Mouse (Mus musculus): Measurements from ENCODE around the gene Ghsr. TPM values are rescaled to one million over a fixed set of nuclear protein-coding genes. Genes with fewer than 3 reads are reported as not detected.
"Not testable (repeated sequence)": the region's sequence is repeated elsewhere in the genome, so short reads cannot be mapped to it uniquely, and the experiment has no call there.

Gene Ghsr
- polyA plus RNA-seq, 1 experiment: not detected

GRCm38 (mm10) chr3:27351105-27351504 lies 20.0 kb upstream of the Ghsr start:
- no peak for TF ChIP-seq CTCF (IDR thresholded peaks at IDR 0.05; ENCODE audit: low read depth, low read length)
- TF ChIP-seq POLR2A (IDR thresholded peaks at IDR 0.05; ENCODE audit: borderline replicate concordance, low read depth, low read length): no peak
- Histone ChIP-seq H3K4me1 (ENCODE audit: control insufficient read depth, insufficient read depth, low read length) (no peaks in the 10 kb centered on the region), H3K4me3 (ENCODE audit: insufficient read depth, low read length) (no peak overlapping the region), H3K27ac (ENCODE audit: insufficient read depth, low read depth, low read length) (no peak overlapping the region)

DNA sequence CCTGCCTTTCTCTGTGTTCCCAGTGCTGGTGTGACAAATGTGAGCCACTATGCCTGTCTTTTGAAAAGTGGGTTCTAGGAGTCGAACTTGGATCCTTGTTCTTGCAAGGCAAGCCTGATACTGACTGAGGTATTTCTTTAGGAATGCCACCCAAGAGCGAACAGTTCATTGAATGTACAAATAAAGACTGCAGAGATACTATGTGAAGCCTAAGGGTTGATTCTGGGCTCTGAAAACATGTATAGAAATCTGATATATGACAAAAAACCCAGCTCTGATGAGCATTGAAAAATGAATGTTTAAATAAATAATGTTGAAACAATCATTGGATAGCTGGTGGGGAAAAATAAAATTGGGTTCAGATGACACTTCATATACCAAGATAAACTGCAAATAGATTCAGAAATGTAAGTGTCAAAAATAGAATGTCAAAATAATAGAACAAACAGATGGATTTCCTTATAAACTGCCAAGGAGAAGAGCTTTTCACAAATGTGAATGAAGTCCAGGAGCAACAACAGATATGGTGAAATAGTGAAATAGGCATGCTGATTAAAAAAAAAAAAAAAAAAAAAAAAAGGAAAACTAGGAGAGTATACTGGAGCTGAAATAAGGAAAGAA lies 11.9 kb upstream of the Ghsr start:
- TF ChIP-seq POLR2A (IDR thresholded peaks at IDR 0.05; ENCODE audit: borderline replicate concordance, low read depth, low read length): no peak
- TF ChIP-seq CTCF (IDR thresholded peaks at IDR 0.05; ENCODE audit: low read depth, low read length): no peak
- Histone ChIP-seq H3K4me1 (ENCODE audit: control insufficient read depth, insufficient read depth, low read length) (no peaks in the 10 kb centered on the region), H3K27ac (ENCODE audit: insufficient read depth, low read depth, low read length) (no peak overlapping the region), H3K4me3 (ENCODE audit: insufficient read depth, low read length) (no peak overlapping the region)

GRCm38 (mm10) chr3:27370125-27370524 lies 1.0 kb upstream of the Ghsr start:
- no peaks in the 10 kb centered on the region for H3K4me1 ChIP-seq (ENCODE audit: control insufficient read depth, insufficient read depth, low read length)
- no peak overlapping the region for H3K27ac ChIP-seq (ENCODE audit: insufficient read depth, low read depth, low read length)
- TF ChIP-seq CTCF (IDR thresholded peaks at IDR 0.05; ENCODE audit: low read depth, low read length) (no peak), POLR2A (IDR thresholded peaks at IDR 0.05; ENCODE audit: borderline replicate concordance, low read depth, low read length) (no peak)

DNA sequence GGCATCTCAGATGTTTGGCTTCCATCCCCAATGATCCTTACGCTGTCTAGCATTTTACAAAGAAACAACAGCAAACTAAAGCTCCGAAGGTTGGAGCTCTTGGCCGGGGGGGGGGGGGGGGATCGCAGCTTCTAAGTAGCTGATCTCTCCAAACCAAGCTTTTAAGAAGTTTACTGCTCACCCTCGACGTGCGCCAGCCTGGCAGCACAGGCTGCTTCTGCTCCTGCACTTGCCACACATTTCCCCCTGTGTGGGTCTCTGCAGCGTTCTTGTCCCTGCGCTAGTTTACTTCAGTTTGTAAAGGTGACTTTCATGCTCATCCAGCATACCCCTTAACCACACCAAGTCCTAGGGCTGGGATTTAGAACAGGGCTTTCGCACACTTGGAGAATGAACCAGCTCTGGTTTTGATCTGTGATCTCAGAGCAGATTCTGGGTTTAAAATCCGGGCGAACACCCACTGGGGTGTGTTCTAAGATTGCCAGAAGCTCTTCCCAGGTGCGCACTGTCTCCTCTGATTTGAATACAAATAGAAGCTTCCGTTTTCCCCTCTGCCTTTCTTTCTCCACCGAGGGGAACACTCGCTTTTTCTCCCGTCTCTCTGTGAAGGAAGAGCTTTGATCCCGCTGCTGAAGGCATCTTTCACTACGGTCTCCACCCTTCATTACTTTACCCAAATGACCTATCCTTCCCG lies 422 bp upstream of the Ghsr start:
- no peak overlapping the region for H3K4me3 ChIP-seq (ENCODE audit: insufficient read depth, low read length)
- H3K27ac ChIP-seq (ENCODE audit: insufficient read depth, low read depth, low read length): no peak overlapping the region
- no peaks in the 10 kb centered on the region for H3K4me1 ChIP-seq (ENCODE audit: control insufficient read depth, insufficient read depth, low read length)
- TF ChIP-seq POLR2A (IDR thresholded peaks at IDR 0.05; ENCODE audit: borderline replicate concordance, low read depth, low read length) (no peak), CTCF (IDR thresholded peaks at IDR 0.05; ENCODE audit: low read depth, low read length) (no peak)

More at GRCm38 (mm10) chr3:27370125-27370524, 1.0 kb upstream of the Ghsr start:
- H3K4me3 ChIP-seq (ENCODE audit: insufficient read depth, low read length): no peak overlapping the region

DNA sequence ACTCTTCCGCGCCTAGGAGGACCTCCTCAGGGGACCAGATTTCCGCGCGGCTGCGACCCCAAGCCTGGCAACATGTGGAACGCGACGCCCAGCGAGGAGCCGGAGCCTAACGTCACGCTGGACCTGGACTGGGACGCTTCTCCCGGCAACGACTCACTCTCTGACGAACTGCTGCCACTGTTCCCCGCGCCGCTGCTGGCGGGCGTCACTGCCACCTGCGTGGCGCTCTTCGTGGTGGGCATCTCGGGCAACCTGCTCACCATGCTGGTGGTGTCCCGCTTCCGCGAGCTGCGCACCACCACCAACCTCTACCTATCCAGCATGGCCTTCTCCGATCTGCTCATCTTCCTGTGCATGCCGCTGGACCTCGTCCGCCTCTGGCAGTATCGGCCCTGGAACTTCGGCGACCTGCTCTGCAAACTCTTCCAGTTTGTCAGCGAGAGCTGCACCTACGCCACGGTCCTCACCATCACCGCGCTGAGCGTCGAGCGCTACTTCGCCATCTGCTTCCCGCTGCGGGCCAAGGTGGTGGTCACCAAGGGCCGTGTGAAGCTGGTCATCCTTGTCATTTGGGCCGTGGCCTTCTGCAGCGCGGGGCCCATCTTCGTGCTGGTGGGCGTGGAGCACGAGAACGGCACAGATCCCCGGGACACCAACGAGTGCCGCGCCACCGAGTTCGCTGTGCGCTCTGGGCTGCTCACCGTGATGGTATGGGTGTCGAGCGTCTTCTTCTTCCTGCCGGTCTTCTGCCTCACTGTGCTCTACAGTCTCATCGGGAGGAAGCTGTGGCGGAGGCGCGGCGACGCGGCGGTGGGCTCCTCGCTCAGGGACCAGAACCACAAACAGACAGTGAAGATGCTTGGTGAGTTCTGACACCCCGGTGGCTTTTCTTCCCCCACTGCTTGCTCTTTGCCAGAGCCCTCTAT lies 837 bp downstream of the Ghsr start:
- Histone ChIP-seq H3K4me1 (ENCODE audit: control insufficient read depth, insufficient read depth, low read length) (no peaks in the 10 kb centered on the region), H3K27ac (ENCODE audit: insufficient read depth, low read depth, low read length) (no peak overlapping the region), H3K4me3 (ENCODE audit: insufficient read depth, low read length) (no peak overlapping the region)
- TF ChIP-seq CTCF (IDR thresholded peaks at IDR 0.05; ENCODE audit: low read depth, low read length): no peak
- no peak for TF ChIP-seq POLR2A (IDR thresholded peaks at IDR 0.05; ENCODE audit: borderline replicate concordance, low read depth, low read length)

GRCm38 (mm10) chr3:27374396-27374795 lies 3.2 kb downstream of the Ghsr start:
- TF ChIP-seq POLR2A (IDR thresholded peaks at IDR 0.05; ENCODE audit: borderline replicate concordance, low read depth, low read length) (no peak), CTCF (IDR thresholded peaks at IDR 0.05; ENCODE audit: low read depth, low read length) (no peak)
- H3K4me3 ChIP-seq (ENCODE audit: insufficient read depth, low read length): no peak overlapping the region
- H3K27ac ChIP-seq (ENCODE audit: insufficient read depth, low read depth, low read length): no peak overlapping the region
- no peaks in the 10 kb centered on the region for H3K4me1 ChIP-seq (ENCODE audit: control insufficient read depth, insufficient read depth, low read length)

GRCm38 (mm10) chr3:27377935-27378334 lies 6.8 kb downstream of the Ghsr start:
- TF ChIP-seq POLR2A (IDR thresholded peaks at IDR 0.05; ENCODE audit: borderline replicate concordance, low read depth, low read length) (no peak), CTCF (IDR thresholded peaks at IDR 0.05; ENCODE audit: low read depth, low read length) (no peak)
- no peaks in the 10 kb centered on the region for H3K4me1 ChIP-seq (ENCODE audit: control insufficient read depth, insufficient read depth, low read length)
- no peak overlapping the region for H3K27ac ChIP-seq (ENCODE audit: insufficient read depth, low read depth, low read length)
- no peak overlapping the region for H3K4me3 ChIP-seq (ENCODE audit: insufficient read depth, low read length)

- TF ChIP-seq CTCF (IDR thresholded peaks at IDR 0.05; ENCODE audit: low read depth, low read length): no peak
- no peak for TF ChIP-seq POLR2A (IDR thresholded peaks at IDR 0.05; ENCODE audit: borderline replicate concordance, low read depth, low read length)
- Histone ChIP-seq H3K27ac (ENCODE audit: insufficient read depth, low read depth, low read length) (no peak overlapping the region), H3K4me3 (ENCODE audit: insufficient read depth, low read length) (no peak overlapping the region), H3K4me1 (ENCODE audit: control insufficient read depth, insufficient read depth, low read length) (no peaks in the 10 kb centered on the region)
Observed at GRCm38 (mm10) chr3:27384836-27385235, 13.7 kb downstream of the Ghsr start.

GRCm38 (mm10) chr3:27389923-27390322 lies 18.8 kb downstream of the Ghsr start:
- no peaks in the 10 kb centered on the region for H3K4me1 ChIP-seq (ENCODE audit: control insufficient read depth, insufficient read depth, low read length)
- H3K4me3 ChIP-seq (ENCODE audit: insufficient read depth, low read length): no peak overlapping the region
- no peak overlapping the region for H3K27ac ChIP-seq (ENCODE audit: insufficient read depth, low read depth, low read length)
- TF ChIP-seq CTCF (IDR thresholded peaks at IDR 0.05; ENCODE audit: low read depth, low read length) (no peak), POLR2A (IDR thresholded peaks at IDR 0.05; ENCODE audit: borderline replicate concordance, low read depth, low read length) (no peak)

DNA sequence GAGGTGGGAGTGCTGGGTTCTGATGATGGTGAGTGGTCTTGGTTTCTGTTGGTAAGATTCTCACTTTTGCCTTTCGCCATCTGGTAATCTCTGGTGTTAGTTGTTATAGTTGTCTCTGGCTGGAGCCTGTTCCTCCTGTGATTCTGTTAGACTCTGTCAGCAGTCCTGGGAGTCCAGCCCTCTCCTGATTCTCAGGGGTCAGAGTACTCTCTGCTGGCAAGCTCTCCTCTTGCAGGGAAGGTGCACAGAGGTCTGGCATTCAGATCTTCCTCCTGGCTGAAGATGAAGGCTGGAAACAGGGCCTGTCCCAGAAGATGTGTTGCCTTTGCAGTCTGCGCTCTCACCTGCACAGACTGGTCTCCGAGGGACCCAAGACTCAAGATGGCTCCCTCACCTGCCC lies 29.8 kb downstream of the Ghsr start:
- H3K4me3 ChIP-seq (ENCODE audit: insufficient read depth, low read length); H3K4me1 ChIP-seq (ENCODE audit: control insufficient read depth, insufficient read depth, low read length): not testable (repeated sequence)

More for the DNA sequence above, 29.8 kb downstream of the Ghsr start:
- H3K27ac ChIP-seq (ENCODE audit: insufficient read depth, low read depth, low read length): not testable (repeated sequence)

All from bone marrow macrophage, adult 2 months (primary cell).